Mouse (Mus musculus) megakaryocyte, embryonic 14.5 days (primary cell): ENCODE measurements around the gene Gm45521.

Source experiments
- FLI1 ChIP-seq: IDR thresholded peaks from 2 replicates; pipeline ENCODE4 v1.6.1; 2012; ENCODE audit warnings: low read length, inconsistent platforms, mixed read lengths
- GATA1 ChIP-seq: IDR thresholded peaks from 3 replicates; pipeline ENCODE4 v1.6.1; 2012; ENCODE audit warnings: mixed read lengths, low read length, inconsistent platforms, borderline replicate concordance

DNA sequence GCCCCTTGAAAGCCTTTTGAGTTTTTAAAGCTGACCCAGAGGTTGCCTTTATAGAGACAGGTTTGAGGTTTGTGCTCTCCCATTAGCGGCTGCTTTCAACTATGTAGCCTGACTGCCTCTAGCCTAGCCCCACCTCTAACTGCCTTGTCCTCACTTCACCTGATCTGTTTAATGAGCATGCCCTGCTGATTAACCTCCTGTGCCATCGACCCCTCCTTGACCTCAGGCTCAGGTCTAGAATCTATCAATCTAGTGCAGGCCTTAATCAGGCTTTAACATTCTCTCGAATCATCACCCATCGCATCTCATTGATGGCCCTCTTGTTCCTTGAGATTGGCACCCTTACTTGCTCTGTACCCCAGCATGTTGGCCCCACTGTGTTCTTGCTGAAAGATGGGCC lies 42.6 kb upstream of the Gm45521 start:
- TF ChIP-seq GATA1 (no peak), FLI1 (no peak)
